Mouse (Mus musculus) brain, embryonic 14.5 days (tissue): ENCODE data around the gene Frmd4b. TPM values are rescaled to one million over a fixed set of nuclear protein-coding genes. Genes with fewer than 3 reads are reported as not detected.
A peak's percentile ranks its signal among the peaks of the same experiment; 100 is the strongest.

Source experiments
- DNase-seq: peaks from one replicate; pipeline ENCODE4 v3.0.0-alpha.2; 2011; ENCODE audit warnings: low read depth
- CTCF ChIP-seq: fragments of 200-500 bp; IDR thresholded peaks from 2 replicates; pipeline ENCODE4 v1.5.1; 2012; ENCODE audit warnings: inconsistent platforms, mild to moderate bottlenecking, moderate library complexity, borderline replicate concordance; ENCODE audit not compliant: insufficient read depth, insufficient read length; ENCODE audit errors: extremely low read depth
- POLR2A ChIP-seq: fragments of 200-500 bp; IDR thresholded peaks from 2 replicates; pipeline ENCODE4 v1.6.1; 2012; ENCODE audit warnings: mild to moderate bottlenecking, inconsistent platforms, borderline replicate concordance; ENCODE audit not compliant: poor library complexity, insufficient read depth, insufficient read length, severe bottlenecking; ENCODE audit errors: extremely low read depth
- polyA plus RNA-seq: library from polyadenylated mRNA; depleted of rRNA; stranded (reverse); fragments of >200 nt; gene quantifications from 2 replicates; pipeline ENCODE4 v1.2.3, GENCODE M21; 2012

Gene Frmd4b
- polyA plus RNA-seq, 1 experiment, result 32.7 TPM

GRCm38 (mm10) chr6:97510771-97511170 is 106.6 kb downstream of the Frmd4b start:
- no peak for DNase-seq
- TF ChIP-seq POLR2A (no peak), CTCF (no peak)

- DNase-seq, result no peak
- TF ChIP-seq POLR2A (no peak), CTCF (no peak)
Measured at GRCm38 (mm10) chr6:97509434-97509833, 107.9 kb downstream of the Frmd4b start.

- TF ChIP-seq CTCF (no peak), POLR2A (no peak)
- DNase-seq, result no peak
Measured at GRCm38 (mm10) chr6:97508480-97508879, 108.9 kb downstream of the Frmd4b start.

GRCm38 (mm10) chr6:97507893-97508292 is 109.4 kb downstream of the Frmd4b start:
- no peak for TF ChIP-seq POLR2A
- TF ChIP-seq CTCF, result no peak
- DNase-seq, result no peak

- DNase-seq, result peak; percentile 95
- no peak for TF ChIP-seq CTCF
- TF ChIP-seq POLR2A, result no peak
Measured at GRCm38 (mm10) chr6:97506141-97506650, 111.1 kb downstream of the Frmd4b start.

GRCm38 (mm10) chr6:97504673-97505072 is 112.7 kb downstream of the Frmd4b start:
- TF ChIP-seq POLR2A (no peak), CTCF (no peak)
- DNase-seq, result no peak

- TF ChIP-seq POLR2A (no peak), CTCF (no peak)
- no peak for DNase-seq
Measured at GRCm38 (mm10) chr6:97501000-97501399, 116.3 kb downstream of the Frmd4b start.

GRCm38 (mm10) chr6:97500246-97500645 is 117.1 kb downstream of the Frmd4b start:
- no peak for DNase-seq
- no peak for TF ChIP-seq CTCF
- TF ChIP-seq POLR2A, result no peak

- no peak for DNase-seq
- TF ChIP-seq CTCF (no peak), POLR2A (no peak)
Measured at GRCm38 (mm10) chr6:97496002-97496401, 121.3 kb downstream of the Frmd4b start.

GRCm38 (mm10) chr6:97491065-97491464 is 126.3 kb downstream of the Frmd4b start:
- DNase-seq, result no peak
- no peak for TF ChIP-seq POLR2A
- TF ChIP-seq CTCF, result no peak; the same call in 1 of the 2 replicates

- TF ChIP-seq CTCF (no peak), POLR2A (no peak)
- DNase-seq, result peak; percentile 66
Measured at GRCm38 (mm10) chr6:97488821-97489220, 128.5 kb downstream of the Frmd4b start.

- TF ChIP-seq POLR2A, result no peak
- no peak for TF ChIP-seq CTCF
- DNase-seq, result peak; percentile 40
Measured at GRCm38 (mm10) chr6:97488280-97488679, 129.1 kb downstream of the Frmd4b start.
